Mouse (Mus musculus) thymus, postnatal 25 days (tissue): ENCODE data around the gene Dnajb8.

ENCODE experiments used
- DNase-seq: peaks from one replicate; pipeline ENCODE4 v3.0.0; 2022

Dnajb8 gene

GRCm38 (mm10) chr6:88299491-88299890 is 77.4 kb downstream of the Dnajb8 start:
- no peak for DNase-seq

- no peak for DNase-seq
These were observed 79.2 kb downstream of the Dnajb8 start for GRCm38 (mm10) chr6:88301234-88301633.
